Comparison of ENCODE assay signal across 16 mouse cellular contexts in genomic region chr9:119474717-119475611, GRCm38 (mm10). TPM values are rescaled to one million over a fixed set of nuclear protein-coding genes. Genes with fewer than 3 reads are reported as not detected.
DNase-seq lines count a peak whose midpoint lies in the region; ATAC-seq lines count a peak whose summit lies in the region.
"Had no signal": no experiment of that assay in that cellular context is flagged by ENCODE, and none has a peak within 500 bp of the region (broad histone marks: within the 10 kb centered on the region; RNA-seq: fewer than 3 reads in every experiment).

No protein-coding gene starts in this region.

- 58% methylated on average over 15 of the region's 15 CpGs for WGBS in hindbrain, embryonic 13.5 days
- WGBS in hindbrain, embryonic 11.5 days = 61% methylated on average over 15 of the region's 15 CpGs

- H3K27ac ChIP-seq in hindbrain, embryonic 13.5 days = no peak overlapping the region
- no peak overlapping the region for H3K27ac ChIP-seq in hindbrain, embryonic 11.5 days (ENCODE audit: low read depth, low read length)
- H3K27ac ChIP-seq: liver, embryonic 15.5 days had no signal

- H3K36me3 ChIP-seq in hindbrain, embryonic 13.5 days = peaks cover 14% of the 10 kb centered on the region
- H3K36me3 ChIP-seq in hindbrain, embryonic 11.5 days (ENCODE audit: control insufficient read depth, insufficient read depth, low read length) = no peaks in the 10 kb centered on the region
- H3K36me3 ChIP-seq: liver, embryonic 15.5 days had no signal

- H3K9ac ChIP-seq in hindbrain, embryonic 13.5 days = 0 out of 2 replicates have a peak overlapping the region, but pooled peaks have one; percentile 24
- H3K9ac ChIP-seq in hindbrain, embryonic 11.5 days (ENCODE audit: low read depth, low read length) = no peak overlapping the region
- H3K9ac ChIP-seq: forebrain, postnatal 0 days; liver, embryonic 15.5 days had no signal

- peaks cover 29% of the 10 kb centered on the region for H3K4me1 ChIP-seq in hindbrain, embryonic 13.5 days (replicated peaks)
- no peaks in the 10 kb centered on the region for H3K4me1 ChIP-seq in hindbrain, embryonic 11.5 days (replicated peaks; ENCODE audit: control insufficient read depth, insufficient read depth, low read length)

- H3K27me3 ChIP-seq in hindbrain, embryonic 13.5 days = no peaks in the 10 kb centered on the region
- no peaks in the 10 kb centered on the region for H3K27me3 ChIP-seq in hindbrain, embryonic 11.5 days (ENCODE audit: control insufficient read depth, insufficient read depth, low read length)
- H3K27me3 ChIP-seq: liver, embryonic 15.5 days had no signal

- H3K9me3 ChIP-seq in hindbrain, embryonic 13.5 days = no peaks in the 10 kb centered on the region
- H3K9me3 ChIP-seq in hindbrain, embryonic 11.5 days (ENCODE audit: control insufficient read depth, low read length) = no peaks in the 10 kb centered on the region
- H3K9me3 ChIP-seq: liver, embryonic 15.5 days had no signal

- H3K4me2 ChIP-seq in hindbrain, embryonic 13.5 days = no peak overlapping the region
- H3K4me2 ChIP-seq in hindbrain, embryonic 11.5 days (replicated peaks; ENCODE audit: low read depth, low read length) = no peak overlapping the region
- H3K4me2 ChIP-seq: liver, embryonic 15.5 days had no signal

- H3K4me3 ChIP-seq in hindbrain, embryonic 13.5 days = no peak overlapping the region
- H3K4me3 ChIP-seq in hindbrain, embryonic 11.5 days (ENCODE audit: low read depth, low read length) = no peak overlapping the region
- H3K4me3 ChIP-seq: liver, embryonic 15.5 days had no signal

- no peak for ATAC-seq in hindbrain, embryonic 13.5 days (ENCODE audit: low FRiP score)
- ATAC-seq in hindbrain, embryonic 11.5 days (ENCODE audit: low FRiP score) = no peak
- no peak for ATAC-seq in megakaryocyte, adult 5-6 weeks (ENCODE audit: poor library complexity, severe bottlenecking)
- ATAC-seq: forebrain, postnatal 0 days had no signal

- DNase-seq in hindbrain, embryonic 11.5 days (ENCODE audit: low spot score) = no peak
- DNase-seq in retina, embryonic 14.5 days (ENCODE audit: low spot score) = peak; percentile 11
- DNase-seq in retina, postnatal 1 day = no peak
- peak; percentile 75 to 77 for DNase-seq in heart, adult 9 months (ENCODE audit: low spot score in 2 of 2)
- peak; percentile 38 for DNase-seq in lung, postnatal 14 days
- DNase-seq in thymus, postnatal 25 days = no peak
- DNase-seq: cerebellum, postnatal 36 days; forebrain, postnatal 0 days; gastrocnemius, postnatal 25 days; kidney, postnatal 10 days; layer of hippocampus, adult 9-11 months; right cerebral cortex, postnatal 14 days; thymus, adult 2 months had no signal

RNA-seq across cellular contexts. Expression of gene Exog, which starts 30.2 kb away (rescaled TPM):
- polyA plus RNA-seq in hindbrain, embryonic 13.5 days (2015; fragmentation: Nextera tagmentation; extraction: Ambion mirVana) = 48.4 and 51.2 TPM in 2 replicates
- 46.2 and 47.3 TPM in 2 replicates for polyA plus RNA-seq in hindbrain, embryonic 11.5 days (2014; fragmentation: Nextera tagmentation; extraction: Ambion mirVana)
- 3.5 and 5.9 TPM in 2 replicates for total RNA-seq in megakaryocyte, adult 5-6 weeks (2015)
- total RNA-seq in megakaryocyte, adult 5-6 weeks (2017) = 2.1 and 3.0 TPM in 2 replicates

Comparison
In these comparisons a context has a peak if more than half of its experiments do, and no peak if none do; other contexts are left out.
1. DNase-seq: peak in retina, embryonic 14.5 days (single experiment), heart, adult 9 months (2 of 2) and lung, postnatal 14 days (single experiment); none in hindbrain, embryonic 11.5 days (single experiment), retina, postnatal 1 day (single experiment) and thymus, postnatal 25 days (single experiment).